Mouse (Mus musculus): ENCODE measurements at regions not wholly inside any gene's neighbourhood (a gene's known extent, or its start where the extent isn't known, plus 50 kb on each side); places are given as distances from the start of the nearest gene placed in this dataset.

GRCm38 (mm10) chr14:16132672-16133071 is 116.4 kb upstream of the Ngly1 start:
- TF ChIP-seq CTCF (IDR thresholded peaks at IDR 0.05; ENCODE audit: low read depth) (no peak), EP300 (IDR thresholded peaks at IDR 0.05; ENCODE audit: low read depth) (no peak)

Data from liver, embryonic 14.5 days (tissue).